Mouse (Mus musculus) embryonic fibroblast, embryonic 13.5 days (primary cell): ENCODE measurements around the gene Pinlyp.

Experiments used
- CTCF ChIP-seq: IDR thresholded peaks from 2 replicates; pipeline ENCODE4 v1.5.1; 2011; ENCODE audit warnings: mild to moderate bottlenecking, control low read depth, low read length, moderate library complexity, borderline replicate concordance; ENCODE audit not compliant: insufficient read depth
- POLR2A ChIP-seq: IDR thresholded peaks from 2 replicates; pipeline ENCODE4 v1.6.1; 2011; ENCODE audit warnings: low read depth, mild to moderate bottlenecking, control low read depth, low read length, moderate library complexity

GRCm38 (mm10) chr7:24512355-24512754 is 33.6 kb downstream of the Pinlyp start, which contains the start of gene AC161166.1:
- TF ChIP-seq POLR2A (no peak), CTCF (no peak)
